Mouse (Mus musculus): Measurements from ENCODE around the gene A630076J17Rik. TPM values are rescaled to one million over a fixed set of nuclear protein-coding genes. Genes with fewer than 3 reads are reported as not detected.

Gene A630076J17Rik
- total and polyA plus RNA-seq, 3 experiments, result not detected

DNA sequence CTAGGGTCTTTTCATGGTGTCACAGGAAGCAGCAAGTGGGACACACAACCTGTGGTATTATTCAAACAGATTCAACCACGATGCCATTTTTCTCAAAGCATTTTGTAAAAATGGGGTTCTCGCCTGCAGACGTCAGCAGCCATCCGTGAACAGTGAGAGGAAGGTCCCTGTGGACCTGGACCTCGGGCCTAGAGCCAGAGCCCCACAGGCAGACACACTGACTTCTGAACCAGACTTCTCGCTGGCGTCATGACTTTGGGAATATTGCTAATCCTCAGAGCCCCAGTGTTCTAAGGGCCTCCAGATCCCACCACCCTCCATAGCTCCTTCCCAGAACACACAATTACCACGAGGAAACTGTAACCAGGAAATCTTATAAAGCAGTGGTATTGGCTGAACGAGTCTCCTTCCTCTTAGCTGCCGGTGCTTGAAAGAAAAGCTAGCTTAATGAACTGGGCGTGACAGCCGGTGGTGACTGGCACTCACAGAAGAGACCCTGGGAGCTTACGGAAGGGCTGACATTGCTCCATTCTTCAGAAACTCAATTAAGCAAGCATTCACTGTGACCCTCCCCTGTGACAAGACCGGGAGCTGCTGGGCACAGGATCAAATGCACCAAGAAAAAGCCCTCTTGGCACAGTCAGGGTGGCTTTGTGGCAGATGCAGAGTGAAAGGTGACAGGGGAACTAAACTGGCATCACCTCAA is 11.1 kb downstream of the A630076J17Rik start:
- Histone ChIP-seq H3K27me3 (ENCODE audit: control insufficient read depth in 1 of 2, insufficient read depth in 2 of 2, low read length in 2 of 2) (peaks cover 16 to 25% of the 10 kb centered on the region in 2 experiments), H3K9me3 (replicated peaks; ENCODE audit: insufficient read depth, low read length) (no peaks in the 10 kb centered on the region), H3K9ac (ENCODE audit: control insufficient read depth, low read depth, low read length, poor library complexity, severe bottlenecking) (no peak overlapping the region), H3K4me3 (ENCODE audit: control insufficient read depth in 1 of 2, insufficient read depth in 1 of 2, low read depth in 2 of 2, low read length in 2 of 2) (no peak overlapping the region), H3K27ac (ENCODE audit: control insufficient read depth, low read depth, low read length) (no peak overlapping the region), H3K79me2 (ENCODE audit: control insufficient read depth, insufficient read depth, low read length, poor library complexity) (no peaks in the 10 kb centered on the region), H3K4me1 (ENCODE audit: control insufficient read depth in 1 of 2, insufficient read depth in 2 of 2, low read length in 2 of 2) (no peaks in the 10 kb centered on the region), H3K36me3 (ENCODE audit: control insufficient read depth in 1 of 2, insufficient read depth in 2 of 2, low read length in 2 of 2) (no peaks in the 10 kb centered on the region)
- TF ChIP-seq USF1 (IDR thresholded peaks at IDR 0.05; ENCODE audit: low read depth, low read length) (no peak), ZNF384 (IDR thresholded peaks at IDR 0.05; ENCODE audit: low read depth, low read length) (no peak), ETS1 (IDR thresholded peaks at IDR 0.05; ENCODE audit: low read depth, low read length) (no peak), MAZ (IDR thresholded peaks at IDR 0.05; ENCODE audit: low read depth, low read length) (no peak), MEF2A (IDR thresholded peaks at IDR 0.05; ENCODE audit: extremely low read depth, insufficient replicate concordance, low read depth, low read length, poor library complexity, severe bottlenecking) (no peak), POLR2AphosphoS5 (IDR thresholded peaks at IDR 0.05; ENCODE audit: borderline replicate concordance, low read depth, low read length) (no peak), GABPA (IDR thresholded peaks at IDR 0.05; ENCODE audit: low read depth, low read length) (no peak)
- DNase-seq (ENCODE audit: low read depth, low spot score), result no peak

- H3K79me2 ChIP-seq (ENCODE audit: control insufficient read depth, insufficient read depth, low read length, poor library complexity), result no peaks in the 10 kb centered on the region
- no peak overlapping the region for H3K27ac ChIP-seq (ENCODE audit: control insufficient read depth, low read depth, low read length)
- peaks cover 28 to 31% of the 10 kb centered on the region in 2 experiments for H3K27me3 ChIP-seq (ENCODE audit: control insufficient read depth in 1 of 2, insufficient read depth in 2 of 2, low read length in 2 of 2)
- no peaks in the 10 kb centered on the region for H3K4me1 ChIP-seq (ENCODE audit: control insufficient read depth in 1 of 2, insufficient read depth in 2 of 2, low read length in 2 of 2)
- no peak for TF ChIP-seq MAZ (IDR thresholded peaks at IDR 0.05; ENCODE audit: low read depth, low read length)
- H3K9ac ChIP-seq (ENCODE audit: control insufficient read depth, low read depth, low read length, poor library complexity, severe bottlenecking), result no peak overlapping the region
- H3K9me3 ChIP-seq (replicated peaks; ENCODE audit: insufficient read depth, low read length), result no peaks in the 10 kb centered on the region
- DNase-seq (ENCODE audit: low read depth, low spot score), result no peak
- no peak overlapping the region for H3K4me3 ChIP-seq (ENCODE audit: control insufficient read depth in 1 of 2, insufficient read depth in 1 of 2, low read depth in 2 of 2, low read length in 2 of 2)
- H3K36me3 ChIP-seq (ENCODE audit: control insufficient read depth in 1 of 2, insufficient read depth in 2 of 2, low read length in 2 of 2), result no peaks in the 10 kb centered on the region
Measured at GRCm38 (mm10) chr3:107246876-107247275, 16.5 kb downstream of the A630076J17Rik start.

DNA sequence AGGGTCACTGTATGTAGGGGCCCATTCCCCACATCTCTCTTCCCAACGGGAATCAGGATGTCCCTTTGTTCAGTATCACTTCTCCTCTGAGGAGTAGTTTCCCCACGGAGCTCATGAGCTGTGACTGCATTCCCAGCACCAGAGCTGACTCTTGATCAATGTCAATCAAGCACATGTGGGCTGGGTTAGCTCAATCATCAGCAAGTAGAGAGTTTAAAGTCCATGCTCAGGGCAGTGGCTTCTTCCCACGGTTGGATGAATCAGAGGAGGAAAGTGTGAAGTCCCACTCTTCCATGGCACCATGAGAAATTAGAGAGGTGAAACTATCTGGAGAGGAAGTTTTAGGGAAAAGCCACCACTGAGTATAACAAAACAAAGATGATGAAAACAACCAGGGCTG is 18.6 kb downstream of the A630076J17Rik start:
- no peaks in the 10 kb centered on the region for H3K9me3 ChIP-seq (replicated peaks; ENCODE audit: insufficient read depth, low read length)

More for the DNA sequence above, 18.6 kb downstream of the A630076J17Rik start:
- Histone ChIP-seq H3K27ac (ENCODE audit: control insufficient read depth, low read depth, low read length) (no peak overlapping the region), H3K4me1 (ENCODE audit: control insufficient read depth in 1 of 2, insufficient read depth in 2 of 2, low read length in 2 of 2) (no peaks in the 10 kb centered on the region), H3K36me3 (ENCODE audit: control insufficient read depth in 1 of 2, insufficient read depth in 2 of 2, low read length in 2 of 2) (no peaks in the 10 kb centered on the region), H3K4me3 (ENCODE audit: control insufficient read depth in 1 of 2, insufficient read depth in 1 of 2, low read depth in 2 of 2, low read length in 2 of 2) (no peak overlapping the region), H3K9ac (ENCODE audit: control insufficient read depth, low read depth, low read length, poor library complexity, severe bottlenecking) (no peak overlapping the region), H3K27me3 (ENCODE audit: control insufficient read depth in 1 of 2, insufficient read depth in 2 of 2, low read length in 2 of 2) (peaks cover 24 to 26% of the 10 kb centered on the region in 2 experiments), H3K79me2 (ENCODE audit: control insufficient read depth, insufficient read depth, low read length, poor library complexity) (no peaks in the 10 kb centered on the region)
- TF ChIP-seq ZC3H11A (IDR thresholded peaks at IDR 0.05; ENCODE audit: low read depth, low read length) (no peak), NELFE (IDR thresholded peaks at IDR 0.05; ENCODE audit: low read depth, low read length) (no peak), BHLHE40 (IDR thresholded peaks at IDR 0.05; ENCODE audit: borderline replicate concordance, low read depth, low read length) (no peak), MAZ (IDR thresholded peaks at IDR 0.05; ENCODE audit: low read depth, low read length) (no peak), USF1 (IDR thresholded peaks at IDR 0.05; ENCODE audit: low read depth, low read length) (no peak), TBP (IDR thresholded peaks at IDR 0.05; ENCODE audit: low read depth, low read length) (no peak), CHD1 (IDR thresholded peaks at IDR 0.05; ENCODE audit: low read depth, low read length) (no peak), RCOR1 (IDR thresholded peaks at IDR 0.05; ENCODE audit: low read depth, low read length) (no peak), ZNF384 (IDR thresholded peaks at IDR 0.05; ENCODE audit: low read depth, low read length) (no peak), MAFK (IDR thresholded peaks at IDR 0.05; ENCODE audit: borderline replicate concordance, low read depth, low read length) (no peak), MXI1 (IDR thresholded peaks at IDR 0.05; ENCODE audit: low read depth, low read length) (no peak), MEF2A (IDR thresholded peaks at IDR 0.05; ENCODE audit: extremely low read depth, insufficient replicate concordance, low read depth, low read length, poor library complexity, severe bottlenecking) (no peak), MAX (IDR thresholded peaks at IDR 0.05; ENCODE audit: low read length) (no peak), SIN3A (IDR thresholded peaks at IDR 0.05; ENCODE audit: low read length) (no peak), POLR2A (IDR thresholded peaks at IDR 0.05; ENCODE audit: control insufficient read depth in 1 of 2, insufficient read depth in 1 of 2, low read depth in 1 of 2, low read length in 2 of 2, poor library complexity in 1 of 2) (no peak), TCF12 (IDR thresholded peaks at IDR 0.05; ENCODE audit: low read depth, low read length) (no peak), EP300 (IDR thresholded peaks at IDR 0.05; ENCODE audit: low read depth in 1 of 2, low read length in 2 of 2) (no peak)
- DNase-seq (ENCODE audit: low read depth, low spot score), result no peak
